Mouse (Mus musculus): Measurements from ENCODE around the gene Slc9a5. TPM values are rescaled to one million over a fixed set of nuclear protein-coding genes. Genes with fewer than 3 reads are reported as not detected.

Slc9a5 gene
- polyA plus RNA-seq, 1 experiment from 2014 or later = 6.4 TPM

- no peaks in the 10 kb centered on the region for H3K27me3 ChIP-seq (ENCODE audit: control insufficient read depth, insufficient read depth, low read length)
- ATAC-seq (ENCODE audit: insufficient number of reproducible peaks, low FRiP score, low TSS enrichment, low read depth) = no peak
- no peaks in the 10 kb centered on the region for H3K36me3 ChIP-seq (ENCODE audit: control insufficient read depth, insufficient read depth, low read length)
- H3K9ac ChIP-seq (ENCODE audit: low read length) = no peak overlapping the region
- H3K4me3 ChIP-seq (ENCODE audit: low read depth, low read length) = no peak overlapping the region
- no peak overlapping the region for H3K27ac ChIP-seq (replicated peaks; ENCODE audit: low read depth, low read length)
- 80% methylated on average over 5 of the region's 5 CpGs for WGBS
- no peak overlapping the region for H3K4me2 ChIP-seq (ENCODE audit: low read depth, severe bottlenecking)
- no peaks in the 10 kb centered on the region for H3K4me1 ChIP-seq (ENCODE audit: control insufficient read depth, insufficient read depth, low read length)
- no peaks in the 10 kb centered on the region for H3K9me3 ChIP-seq (ENCODE audit: control insufficient read depth, low read length)
- no peak for DNase-seq (ENCODE audit: low spot score)
Measured at GRCm38 (mm10) chr8:105400016-105400415, 51.4 kb downstream of the Slc9a5 start.

GRCm38 (mm10) chr8:105403467-105403866, 54.8 kb downstream of the Slc9a5 start:
- Histone ChIP-seq H3K27me3 (ENCODE audit: control insufficient read depth, insufficient read depth, low read length) (no peaks in the 10 kb centered on the region), H3K4me3 (ENCODE audit: low read depth, low read length) (no peak overlapping the region), H3K27ac (replicated peaks; ENCODE audit: low read depth, low read length) (no peak overlapping the region), H3K4me1 (ENCODE audit: control insufficient read depth, insufficient read depth, low read length) (no peaks in the 10 kb centered on the region), H3K9ac (ENCODE audit: low read length) (no peak overlapping the region), H3K9me3 (ENCODE audit: control insufficient read depth, low read length) (no peaks in the 10 kb centered on the region), H3K36me3 (ENCODE audit: control insufficient read depth, insufficient read depth, low read length) (no peaks in the 10 kb centered on the region), H3K4me2 (ENCODE audit: low read depth, severe bottlenecking) (no peak overlapping the region)
- WGBS = 91% methylated on average over 8 of the region's 8 CpGs
- DNase-seq (ENCODE audit: low spot score) (no peak), ATAC-seq (ENCODE audit: insufficient number of reproducible peaks, low FRiP score, low TSS enrichment, low read depth) (no peak)

GRCm38 (mm10) chr8:105404496-105404895, 55.9 kb downstream of the Slc9a5 start:
- Histone ChIP-seq H3K9me3 (ENCODE audit: control insufficient read depth, low read length) (no peaks in the 10 kb centered on the region), H3K4me2 (ENCODE audit: low read depth, severe bottlenecking) (no peak overlapping the region), H3K4me3 (ENCODE audit: low read depth, low read length) (no peak overlapping the region), H3K9ac (ENCODE audit: low read length) (no peak overlapping the region), H3K4me1 (ENCODE audit: control insufficient read depth, insufficient read depth, low read length) (no peaks in the 10 kb centered on the region), H3K36me3 (ENCODE audit: control insufficient read depth, insufficient read depth, low read length) (no peaks in the 10 kb centered on the region), H3K27me3 (ENCODE audit: control insufficient read depth, insufficient read depth, low read length) (no peaks in the 10 kb centered on the region), H3K27ac (replicated peaks; ENCODE audit: low read depth, low read length) (no peak overlapping the region)
- ATAC-seq (ENCODE audit: insufficient number of reproducible peaks, low FRiP score, low TSS enrichment, low read depth) (no peak), DNase-seq (ENCODE audit: low spot score) (no peak)
- WGBS = 80% methylated on average over 1 of the region's 1 CpGs

GRCm38 (mm10) chr8:105406416-105406815, 57.8 kb downstream of the Slc9a5 start:
- Histone ChIP-seq H3K4me1 (ENCODE audit: control insufficient read depth, insufficient read depth, low read length) (no peaks in the 10 kb centered on the region), H3K9me3 (ENCODE audit: control insufficient read depth, low read length) (no peaks in the 10 kb centered on the region), H3K27me3 (ENCODE audit: control insufficient read depth, insufficient read depth, low read length) (no peaks in the 10 kb centered on the region), H3K4me2 (ENCODE audit: low read depth, severe bottlenecking) (no peak overlapping the region), H3K27ac (replicated peaks; ENCODE audit: low read depth, low read length) (no peak overlapping the region), H3K4me3 (ENCODE audit: low read depth, low read length) (no peak overlapping the region), H3K9ac (ENCODE audit: low read length) (no peak overlapping the region), H3K36me3 (ENCODE audit: control insufficient read depth, insufficient read depth, low read length) (no peaks in the 10 kb centered on the region)
- DNase-seq (ENCODE audit: low spot score) (no peak), ATAC-seq (ENCODE audit: insufficient number of reproducible peaks, low FRiP score, low TSS enrichment, low read depth) (no peak)
- 83% methylated on average over 10 of the region's 10 CpGs for WGBS

GRCm38 (mm10) chr8:105408331-105408730, 59.7 kb downstream of the Slc9a5 start:
- Histone ChIP-seq H3K4me3 (ENCODE audit: low read depth, low read length) (no peak overlapping the region), H3K4me1 (ENCODE audit: control insufficient read depth, insufficient read depth, low read length) (0 out of 2 replicates have a peak, but pooled peaks cover under 1% of the 10 kb centered on the region), H3K36me3 (ENCODE audit: control insufficient read depth, insufficient read depth, low read length) (no peaks in the 10 kb centered on the region), H3K9me3 (ENCODE audit: control insufficient read depth, low read length) (no peaks in the 10 kb centered on the region), H3K4me2 (ENCODE audit: low read depth, severe bottlenecking) (no peak overlapping the region), H3K27ac (replicated peaks; ENCODE audit: low read depth, low read length) (no peak overlapping the region), H3K9ac (ENCODE audit: low read length) (no peak overlapping the region), H3K27me3 (ENCODE audit: control insufficient read depth, insufficient read depth, low read length) (peaks cover 6% of the 10 kb centered on the region)
- no peak for DNase-seq (ENCODE audit: low spot score)
- WGBS = 67% methylated on average over 7 of the region's 7 CpGs
- ATAC-seq (ENCODE audit: insufficient number of reproducible peaks, low FRiP score, low TSS enrichment, low read depth) = no peak

GRCm38 (mm10) chr8:105409947-105410346, 61.3 kb downstream of the Slc9a5 start:
- DNase-seq (ENCODE audit: low spot score) (no peak), ATAC-seq (ENCODE audit: insufficient number of reproducible peaks, low FRiP score, low TSS enrichment, low read depth) (no peak)
- Histone ChIP-seq H3K36me3 (ENCODE audit: control insufficient read depth, insufficient read depth, low read length) (no peaks in the 10 kb centered on the region), H3K4me1 (ENCODE audit: control insufficient read depth, insufficient read depth, low read length) (0 out of 2 replicates have a peak, but pooled peaks cover 2% of the 10 kb centered on the region), H3K27me3 (ENCODE audit: control insufficient read depth, insufficient read depth, low read length) (peaks cover 12% of the 10 kb centered on the region), H3K9ac (ENCODE audit: low read length) (no peak overlapping the region), H3K27ac (replicated peaks; ENCODE audit: low read depth, low read length) (no peak overlapping the region), H3K4me3 (ENCODE audit: low read depth, low read length) (no peak overlapping the region), H3K4me2 (ENCODE audit: low read depth, severe bottlenecking) (no peak overlapping the region), H3K9me3 (ENCODE audit: control insufficient read depth, low read length) (no peaks in the 10 kb centered on the region)
- WGBS = 92% methylated on average over 6 of the region's 6 CpGs

- Histone ChIP-seq H3K9ac (ENCODE audit: low read length) (no peak within 1 kb of the TSS), H3K4me3 (ENCODE audit: low read depth, low read length) (peak within 1 kb of the TSS; percentile 19; the same call in 1 of the 2 replicates), H3K36me3 (ENCODE audit: control insufficient read depth, insufficient read depth, low read length) (no peaks in the 10 kb centered on the region), H3K27ac (replicated peaks; ENCODE audit: low read depth, low read length) (no peak within 1 kb of the TSS), H3K4me1 (ENCODE audit: control insufficient read depth, insufficient read depth, low read length) (0 out of 2 replicates have a peak, but pooled peaks cover 2% of the 10 kb centered on the region), H3K27me3 (ENCODE audit: control insufficient read depth, insufficient read depth, low read length) (peaks cover 12% of the 10 kb centered on the region), H3K4me2 (ENCODE audit: low read depth, severe bottlenecking) (peak within 1 kb of the TSS; percentile 31), H3K9me3 (ENCODE audit: control insufficient read depth, low read length) (no peaks in the 10 kb centered on the region)
- no peak for ATAC-seq (ENCODE audit: insufficient number of reproducible peaks, low FRiP score, low TSS enrichment, low read depth)
- peak; percentile 63 for DNase-seq (ENCODE audit: low spot score)
- WGBS = 3% methylated on average over 34 of the region's 34 CpGs
Measured at GRCm38 (mm10) chr8:105413391-105413790, 64.7 kb downstream of the Slc9a5 start, which contains the start of the genes Kctd19 and Lrrc36. Gene Kctd19, minus strand, starts transcription at chr8:105413502. Gene Lrrc36, plus strand, starts transcription at chr8:105413571.

- Histone ChIP-seq H3K4me2 (ENCODE audit: low read depth, severe bottlenecking) (no peak overlapping the region), H3K27ac (replicated peaks; ENCODE audit: low read depth, low read length) (no peak overlapping the region), H3K9me3 (ENCODE audit: control insufficient read depth, low read length) (no peaks in the 10 kb centered on the region), H3K36me3 (ENCODE audit: control insufficient read depth, insufficient read depth, low read length) (no peaks in the 10 kb centered on the region), H3K4me3 (ENCODE audit: low read depth, low read length) (no peak overlapping the region), H3K27me3 (ENCODE audit: control insufficient read depth, insufficient read depth, low read length) (peaks cover 2% of the 10 kb centered on the region; the same call in 1 of the 2 replicates), H3K4me1 (ENCODE audit: control insufficient read depth, insufficient read depth, low read length) (no peaks in the 10 kb centered on the region), H3K9ac (ENCODE audit: low read length) (no peak overlapping the region)
- ATAC-seq (ENCODE audit: insufficient number of reproducible peaks, low FRiP score, low TSS enrichment, low read depth) (no peak), DNase-seq (ENCODE audit: low spot score) (no peak)
- 80% methylated on average over 2 of the region's 2 CpGs for WGBS
Measured at GRCm38 (mm10) chr8:105418992-105419391, 70.3 kb downstream of the Slc9a5 start.
